Mouse (Mus musculus) ES-Bruce4 (cell line): Measurements from ENCODE around the gene Bin2. TPM values are rescaled to one million over a fixed set of nuclear protein-coding genes. Genes with fewer than 3 reads are reported as not detected.

ENCODE experiments used
- H3K27ac ChIP-seq: 2 replicates; pipeline ENCODE4 v1.5.1; 2012; ENCODE audit warnings: low read length, inconsistent platforms; ENCODE audit not compliant: insufficient read depth
- H3K27me3 ChIP-seq: 2 replicates; pipeline ENCODE4 v1.6.1; 2012; ENCODE audit warnings: mild to moderate bottlenecking, low read length, inconsistent platforms; ENCODE audit not compliant: control insufficient read depth, poor library complexity, insufficient read depth, severe bottlenecking
- H3K36me3 ChIP-seq: 2 replicates; pipeline ENCODE4 v1.6.1; 2012; ENCODE audit warnings: inconsistent platforms, mild to moderate bottlenecking, low read length, moderate library complexity; ENCODE audit not compliant: control insufficient read depth, poor library complexity, insufficient read depth, severe bottlenecking
- H3K4me1 ChIP-seq: one replicate; pipeline ENCODE4 v1.8.1; 2011; ENCODE audit warnings: low read length; ENCODE audit not compliant: control insufficient read depth, insufficient read depth
- H3K4me3 ChIP-seq: 2 replicates; pipeline ENCODE4 v1.5.1; 2011; ENCODE audit warnings: low read depth, mild to moderate bottlenecking, low read length
- H3K9ac ChIP-seq: 2 replicates; pipeline ENCODE4 v1.6.1; 2012; ENCODE audit warnings: low read depth, mild to moderate bottlenecking, inconsistent platforms; ENCODE audit not compliant: poor library complexity, severe bottlenecking
- H3K9me3 ChIP-seq: replicated peaks from 2 replicates; pipeline ENCODE4 v1.6.1; 2012; ENCODE audit warnings: mild to moderate bottlenecking, low read length, inconsistent platforms; ENCODE audit not compliant: control insufficient read depth, poor library complexity, insufficient read depth, severe bottlenecking
- CTCF ChIP-seq: IDR thresholded peaks from one replicate; pipeline ENCODE4 v1.8.1; 2011; ENCODE audit warnings: low read depth, low read length
- EP300 ChIP-seq: IDR thresholded peaks from 2 replicates; pipeline ENCODE4 v1.6.1; 2011; ENCODE audit warnings: low read depth, low read length; ENCODE audit not compliant: insufficient read depth
- POLR2A ChIP-seq: IDR thresholded peaks from one replicate; pipeline ENCODE4 v1.8.1; 2011; ENCODE audit warnings: low read length; ENCODE audit not compliant: insufficient read depth
- polyA plus RNA-seq: library from polyadenylated mRNA; stranded (reverse); fragments of >200 nt; gene quantifications from 2 replicates; pipeline ENCODE4 v1.2.4, GENCODE M21; 2011; ENCODE audit warnings: low read depth; ENCODE audit not compliant: missing spikeins, insufficient read depth, insufficient read length

Bin2 gene
- polyA plus RNA-seq, 1 experiment: 30.0 TPM

- Histone ChIP-seq H3K36me3 (peaks cover 35% of the 10 kb centered on the region), H3K4me3 (no peak overlapping the region), H3K27ac (no peak overlapping the region), H3K9me3 (no peaks in the 10 kb centered on the region), H3K9ac (no peak overlapping the region), H3K27me3 (no peaks in the 10 kb centered on the region), H3K4me1 (peaks cover 2% of the 10 kb centered on the region)
- no peak for TF ChIP-seq CTCF
- no peak for TF ChIP-seq POLR2A
- no peak for TF ChIP-seq EP300
Observed at GRCm38 (mm10) chr15:100619200-100619599, 50.2 kb downstream of the Bin2 start.

- Histone ChIP-seq H3K9ac (peak overlapping the region; percentile 93), H3K9me3 (no peaks in the 10 kb centered on the region), H3K27ac (peak overlapping the region; percentile 52; the same call in 1 of the 2 replicates), H3K4me1 (no peaks in the 10 kb centered on the region), H3K4me3 (peak overlapping the region; percentile 96), H3K36me3 (peaks cover 28% of the 10 kb centered on the region), H3K27me3 (no peaks in the 10 kb centered on the region)
- TF ChIP-seq EP300 (no peak), POLR2A (no peak), CTCF (no peak)
Observed at GRCm38 (mm10) chr15:100616221-100616620, 53.1 kb downstream of the Bin2 start.

- H3K36me3 ChIP-seq: peaks cover 25% of the 10 kb centered on the region
- peak overlapping the region; percentile 93 for H3K9ac ChIP-seq
- peak overlapping the region; percentile 52; the same call in 1 of the 2 replicates for H3K27ac ChIP-seq
- H3K27me3 ChIP-seq: no peaks in the 10 kb centered on the region
- peak overlapping the region; percentile 96 for H3K4me3 ChIP-seq
- TF ChIP-seq POLR2A (no peak), EP300 (no peak), CTCF (no peak)
- H3K4me1 ChIP-seq: peaks cover under 1% of the 10 kb centered on the region
- no peaks in the 10 kb centered on the region for H3K9me3 ChIP-seq
Observed at GRCm38 (mm10) chr15:100615825-100616220, 53.5 kb downstream of the Bin2 start.

- Histone ChIP-seq H3K9me3 (no peaks in the 10 kb centered on the region), H3K36me3 (peaks cover 20% of the 10 kb centered on the region), H3K9ac (peak within 1 kb of the TSS; percentile 93), H3K4me3 (peak within 1 kb of the TSS; percentile 96), H3K4me1 (peaks cover 1% of the 10 kb centered on the region), H3K27me3 (no peaks in the 10 kb centered on the region), H3K27ac (peak within 1 kb of the TSS; percentile 52; the same call in 1 of the 2 replicates)
- TF ChIP-seq POLR2A (peak; percentile 78), EP300 (no peak)
Observed at GRCm38 (mm10) chr15:100614996-100615824, 54.1 kb downstream of the Bin2 start, which contains the start of gene Dazap2. TSS of gene Dazap2 (plus strand) at chr15:100615349.

GRCm38 (mm10) chr15:100614218-100614995, 54.9 kb downstream of the Bin2 start:
- TF ChIP-seq CTCF (no peak), POLR2A (no peak), EP300 (no peak)
- no peaks in the 10 kb centered on the region for H3K27me3 ChIP-seq
- H3K4me3 ChIP-seq: peak overlapping the region; percentile 88
- H3K27ac ChIP-seq: no peak overlapping the region
- peak overlapping the region; percentile 11 for H3K9ac ChIP-seq
- peaks cover 1% of the 10 kb centered on the region for H3K4me1 ChIP-seq
- peaks cover 15% of the 10 kb centered on the region for H3K36me3 ChIP-seq
- no peaks in the 10 kb centered on the region for H3K9me3 ChIP-seq
